8 mouse cellular contexts compared by ENCODE assay signal in the genomic region with DNA sequence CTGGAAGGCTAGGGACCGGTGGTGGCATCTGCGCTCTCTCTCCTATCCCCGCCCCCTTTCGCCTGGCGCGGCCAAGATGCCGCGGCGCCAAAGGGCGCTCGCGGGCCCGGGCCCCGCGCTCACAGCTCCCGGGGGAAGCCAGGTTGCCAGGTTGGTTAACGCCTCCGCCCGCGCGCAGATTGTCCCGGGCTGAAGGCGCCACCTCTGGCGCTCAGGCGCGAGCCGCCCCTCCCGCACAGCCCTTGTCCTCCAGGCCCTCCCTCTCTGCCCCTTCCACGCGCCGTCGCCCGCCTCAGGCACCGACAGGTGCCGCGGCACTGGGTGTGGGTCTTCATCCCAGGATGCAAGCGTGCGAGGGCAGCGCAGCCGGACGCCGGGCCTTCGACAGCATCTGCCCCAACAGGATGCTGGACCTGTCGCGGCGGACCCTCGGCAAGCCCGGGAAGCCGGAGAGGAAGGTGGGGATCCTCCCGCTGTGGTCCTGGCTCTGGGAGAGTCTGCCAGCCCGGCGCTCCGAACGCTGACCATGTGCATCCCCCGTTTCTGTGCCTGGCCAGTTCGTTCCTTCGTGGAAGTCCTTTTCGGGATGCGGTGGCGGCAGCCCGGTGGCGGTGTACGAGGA. TPM values are rescaled to one million over a fixed set of nuclear protein-coding genes. Genes with fewer than 3 reads are reported as not detected.
DNase-seq lines count a peak whose midpoint lies in the region; ATAC-seq and TF ChIP-seq lines count a peak whose summit lies in the region.

TSS of gene Mcidas (plus strand) at position 315 of the 622 bp plus-strand sequence.

- TF ChIP-seq CTCF in CH12.LX (conservative IDR thresholded peaks at IDR 0.05 in 1 of 2, IDR thresholded peaks at IDR 0.05 in 1 of 2; ENCODE audit: low read depth in 2 of 2, low read length in 2 of 2), result no peak
- TF ChIP-seq CTCF in lung, adult 2 months (IDR thresholded peaks at IDR 0.05; ENCODE audit: insufficient read depth, low read length), result no peak
- TF ChIP-seq CTCF in olfactory bulb, adult 2 months (IDR thresholded peaks at IDR 0.05; ENCODE audit: insufficient read depth, low read depth, low read length), result no peak

- no peaks in the 10 kb centered on the region for H3K36me3 ChIP-seq in CH12.LX (replicated peaks in 1 of 2; ENCODE audit: control insufficient read depth in 1 of 2, insufficient read depth in 1 of 2, low read length in 1 of 2)
- no peaks in the 10 kb centered on the region for H3K36me3 ChIP-seq in embryonic facial prominence, embryonic 12.5 days

- TF ChIP-seq RAD21 in CH12.LX (IDR thresholded peaks at IDR 0.05; ENCODE audit: low read depth, low read length), result no peak

- no peak for TF ChIP-seq POLR2A in CH12.LX (IDR thresholded peaks at IDR 0.05; ENCODE audit: low read depth, low read length)
- TF ChIP-seq POLR2A in lung, adult 2 months (IDR thresholded peaks at IDR 0.05; ENCODE audit: borderline replicate concordance, extremely low read depth, low read depth, low read length), result no peak
- TF ChIP-seq POLR2A in olfactory bulb, adult 2 months (IDR thresholded peaks at IDR 0.05; ENCODE audit: insufficient read depth, low read depth, low read length), result no peak

- no peaks in the 10 kb centered on the region for H3K79me2 ChIP-seq in CH12.LX (replicated peaks; ENCODE audit: control insufficient read depth, extremely low read depth, insufficient read depth, poor library complexity, severe bottlenecking)

- no peak within 1 kb of the TSS for H3K9ac ChIP-seq in CH12.LX (ENCODE audit: insufficient read depth, low read depth)
- H3K9ac ChIP-seq in embryonic facial prominence, embryonic 12.5 days, result peak within 1 kb of the TSS; percentile 36

- no peak within 1 kb of the TSS for H3K27ac ChIP-seq in CH12.LX (ENCODE audit: insufficient read depth, low read depth)
- no peak within 1 kb of the TSS for H3K27ac ChIP-seq in embryonic facial prominence, embryonic 12.5 days
- H3K27ac ChIP-seq in olfactory bulb, adult 2 months (ENCODE audit: insufficient read depth, low read depth, low read length), result no peak within 1 kb of the TSS

- peak within 1 kb of the TSS in 1 of 3 experiments; percentile 21 for H3K4me3 ChIP-seq in CH12.LX (replicated peaks in 1 of 3; ENCODE audit: low read depth in 2 of 3, low read length in 2 of 3, poor library complexity in 1 of 3)
- H3K4me3 ChIP-seq in embryonic facial prominence, embryonic 12.5 days, result peak within 1 kb of the TSS; percentile 39
- H3K4me3 ChIP-seq in lung, adult 2 months (replicated peaks; ENCODE audit: extremely low read depth, low read depth, low read length), result no peak within 1 kb of the TSS
- H3K4me3 ChIP-seq in olfactory bulb, adult 2 months (ENCODE audit: insufficient read depth, low read depth, low read length), result peak within 1 kb of the TSS; percentile 37

- in situ Hi-C loops in CH12.LX (cut with MboI; ENCODE audit: low pct_ligation_motif_present, low pct_unique_long_range_greater_than_20kb, low sequenced_read_pairs), result no loop called here

- dilution Hi-C loops in CH12.LX (cut with MboI; ENCODE audit: extremely low pct_ligation_motif_present, extremely low pct_unique_long_range_greater_than_20kb, low sequenced_read_pairs), result no loop called here

- peaks cover 84% of the 10 kb centered on the region for H3K27me3 ChIP-seq in CH12.LX (replicated peaks)
- H3K27me3 ChIP-seq in embryonic facial prominence, embryonic 12.5 days, result peaks cover 95% of the 10 kb centered on the region

- H3K4me2 ChIP-seq in CH12.LX (ENCODE audit: insufficient read depth, low read depth, poor library complexity, severe bottlenecking), result peak within 1 kb of the TSS; percentile 54
- peak within 1 kb of the TSS; percentile 69 for H3K4me2 ChIP-seq in embryonic facial prominence, embryonic 12.5 days (replicated peaks)

- WGBS in embryonic facial prominence, embryonic 12.5 days, result 1% methylated on average over 63 of the region's 63 CpGs
- WGBS in lung, adult 2 months, result under 1% methylated on average over 63 of the region's 63 CpGs
- under 1% methylated on average over 62 of the region's 63 CpGs for WGBS in olfactory bulb, adult 2 months

- H3K4me1 ChIP-seq in CH12.LX (ENCODE audit: control insufficient read depth in 1 of 2, insufficient read depth in 2 of 2), result peaks cover 3 to 40% of the 10 kb centered on the region in 2 experiments; a peak in 3 of 4 replicates
- H3K4me1 ChIP-seq in embryonic facial prominence, embryonic 12.5 days, result peaks cover 24% of the 10 kb centered on the region
- peaks cover 13% of the 10 kb centered on the region for H3K4me1 ChIP-seq in lung, adult 2 months (ENCODE audit: control insufficient read depth, insufficient read depth, low read length)
- H3K4me1 ChIP-seq in olfactory bulb, adult 2 months (ENCODE audit: control insufficient read depth, insufficient read depth, low read length), result peaks cover 20% of the 10 kb centered on the region

- no peak; the same call in 1 of the 2 replicates for ATAC-seq in embryonic facial prominence, embryonic 12.5 days (ENCODE audit: insufficient number of reproducible peaks, insufficient read depth, low FRiP score, low TSS enrichment)
- ATAC-seq in erythroblast, adult 5-6 weeks (replicated peaks; ENCODE audit: low FRiP score, poor library complexity, severe bottlenecking), result no peak

- TF ChIP-seq EP300 in CH12.LX (IDR thresholded peaks at IDR 0.05; ENCODE audit: low read length), result no peak

- peak; percentile 14 to 24 for DNase-seq in B cell, adult 2 months
- no peak for DNase-seq in CH12.LX (ENCODE audit: extremely low read depth)
- peak; percentile 53 for DNase-seq in induced T-regulatory cell, adult 2 months (ENCODE audit: low read depth)
- peak; percentile 46 for DNase-seq in lung, adult 2 months
- DNase-seq in frontal cortex, postnatal 36 days (ENCODE audit: low spot score in 2 of 2), result no peak

- H3K9me3 ChIP-seq in CH12.LX (replicated peaks; ENCODE audit: low read length), result no peaks in the 10 kb centered on the region
- no peaks in the 10 kb centered on the region for H3K9me3 ChIP-seq in embryonic facial prominence, embryonic 12.5 days

TF ChIP-seq in CH12.LX, 34 proteins besides CTCF, POLR2A, EP300 and RAD21:
- TF ChIP-seq MXI1 (IDR thresholded peaks at IDR 0.05; ENCODE audit: low read depth, low read length) (no peak), GABPA (IDR thresholded peaks at IDR 0.05; ENCODE audit: insufficient replicate concordance, low read depth, low read length) (no peak), BHLHE40 (IDR thresholded peaks at IDR 0.05; ENCODE audit: low read depth, low read length) (no peak), CHD2 (IDR thresholded peaks at IDR 0.05; ENCODE audit: low read length) (no peak), RCOR1 (conservative IDR thresholded peaks at IDR 0.05; ENCODE audit: low read depth, low read length) (no peak), E2F4 (IDR thresholded peaks at IDR 0.05; ENCODE audit: insufficient replicate concordance, low read depth, low read length) (no peak), ZC3H11A (IDR thresholded peaks at IDR 0.05; ENCODE audit: low read depth, low read length) (no peak), ETS1 (conservative IDR thresholded peaks at IDR 0.05; ENCODE audit: low read depth, low read length) (no peak), UBTF (IDR thresholded peaks at IDR 0.05; ENCODE audit: low read depth, low read length) (no peak), MYC (IDR thresholded peaks at IDR 0.05; ENCODE audit: low read depth, low read length) (no peak), IRF4 (IDR thresholded peaks at IDR 0.05; ENCODE audit: low read depth, low read length) (no peak), HCFC1 (IDR thresholded peaks at IDR 0.05; ENCODE audit: low read depth, low read length) (no peak), ELF1 (IDR thresholded peaks at IDR 0.05; ENCODE audit: low read depth, low read length) (no peak), USF2 (conservative IDR thresholded peaks at IDR 0.05; ENCODE audit: low read depth, low read length) (no peak), ZKSCAN1 (IDR thresholded peaks at IDR 0.05; ENCODE audit: borderline replicate concordance, low read depth, low read length) (no peak), MEF2A (IDR thresholded peaks at IDR 0.05; ENCODE audit: borderline replicate concordance, low read depth, low read length) (no peak), MAX (IDR thresholded peaks at IDR 0.05; ENCODE audit: low read length) (no peak), NRF1 (IDR thresholded peaks at IDR 0.05; ENCODE audit: low read depth, low read length) (no peak), MAZ (IDR thresholded peaks at IDR 0.05; ENCODE audit: low read depth, low read length) (no peak), SIN3A (IDR thresholded peaks at IDR 0.05; ENCODE audit: low read length) (no peak)

RNA-seq across cellular contexts. Expression of gene Mcidas, which starts in this region (rescaled TPM):
- total RNA-seq in CH12.LX (2012; rRNA removed) (not detected in 2 replicates), CH12.LX (2014; rRNA removed) (not detected in 2 replicates)
- polyA plus RNA-seq in CH12.LX (2012; ENCODE audit: insufficient read length, low read depth), result not detected in 2 replicates
- polyA plus RNA-seq in embryonic facial prominence, embryonic 12.5 days (2016; fragmentation: Nextera tagmentation; extraction: Ambion mirVana), result 0.24 and 0.26 TPM in 2 replicates
- 0.47 and 0.66 TPM in 2 replicates for polyA plus RNA-seq in lung, adult 2 months (2012; rRNA removed)
- not detected in 2 replicates for polyA plus RNA-seq in olfactory bulb, adult 2 months (2012; ENCODE audit: insufficient read depth, insufficient read length, low replicate concordance, missing spikeins)
- not detected in 2 replicates for total RNA-seq in erythroblast, adult 5-6 weeks (2015; ENCODE audit: low replicate concordance)
- total RNA-seq in erythroblast, adult 5-6 weeks (2017; ENCODE audit: low replicate concordance), result not detected in 2 replicates

Comparison
In these comparisons a context has a peak if more than half of its experiments do, and no peak if none do; other contexts are left out.
1. Peak in DNase-seq in lung, adult 2 months; RNA of the gene not detected or under 1 TPM.
2. DNase-seq: peak in B cell, adult 2 months (2 of 2) and induced T-regulatory cell, adult 2 months (single experiment); none in CH12.LX (single experiment) and frontal cortex, postnatal 36 days (0 of 2).